Comparison of ENCODE assay signal across 22 mouse cellular contexts in genomic region chr13:26951461-26951860, GRCm38 (mm10).
DNase-seq lines count a peak whose midpoint lies in the region; ATAC-seq and TF ChIP-seq lines count a peak whose summit lies in the region.
"Had no signal": no experiment of that assay in that cellular context is flagged by ENCODE, and none has a peak within 500 bp of the region (broad histone marks: within the 10 kb centered on the region; RNA-seq: fewer than 3 reads in every experiment).

No protein-coding gene starts in this region.

- no peak overlapping the region for H3K4me3 ChIP-seq in forebrain, postnatal 0 days (ENCODE audit: low read depth, low read length)
- H3K4me3 ChIP-seq in forebrain, embryonic 11.5 days (ENCODE audit: low read depth, low read length), result no peak overlapping the region
- H3K4me3 ChIP-seq: forebrain, embryonic 10.5 days; heart, adult 2 months; heart, embryonic 10.5 days; heart, embryonic 13.5 days; hindbrain, embryonic 15.5 days had no signal

- DNase-seq in forebrain, postnatal 0 days, result no peak
- DNase-seq in forebrain, embryonic 11.5 days (ENCODE audit: low spot score), result no peak
- DNase-seq in frontal cortex, postnatal 36 days (ENCODE audit: low spot score in 2 of 2), result peak; percentile 4 to 25
- DNase-seq in frontal cortex, postnatal 10 days (ENCODE audit: low spot score in 2 of 2), result no peak
- DNase-seq in right cerebral cortex, adult 18-20 months, result peak; percentile 4
- no peak for DNase-seq in right cerebral cortex, postnatal 25 days
- DNase-seq in gastrocnemius, postnatal 25 days, result no peak
- DNase-seq: adrenal gland, adult 8-10 months; adrenal gland, postnatal 25 days; cerebellum, adult 18-20 months; cerebellum, adult 9-10 months; cerebellum, postnatal 14 days; gastrocnemius, postnatal 36 days; heart, adult 2 months; heart, postnatal 14 days; heart, postnatal 4 days had no signal

- H3K9me3 ChIP-seq in forebrain, postnatal 0 days (ENCODE audit: low read length), result no peaks in the 10 kb centered on the region
- no peaks in the 10 kb centered on the region for H3K9me3 ChIP-seq in forebrain, embryonic 11.5 days (ENCODE audit: control insufficient read depth, low read length)
- H3K9me3 ChIP-seq: forebrain, embryonic 10.5 days; heart, embryonic 10.5 days; heart, embryonic 13.5 days; hindbrain, embryonic 15.5 days had no signal

- H3K27ac ChIP-seq in forebrain, postnatal 0 days (ENCODE audit: low read depth, low read length), result no peak overlapping the region
- H3K27ac ChIP-seq in forebrain, embryonic 11.5 days (ENCODE audit: low read depth, low read length), result no peak overlapping the region
- H3K27ac ChIP-seq: forebrain, embryonic 10.5 days; heart, adult 2 months; heart, embryonic 10.5 days; heart, embryonic 13.5 days; hindbrain, embryonic 15.5 days had no signal

- TF ChIP-seq CTCF in forebrain, postnatal 0 days (IDR thresholded peaks at IDR 0.05; ENCODE audit: low read depth), result no peak

- H3K27me3 ChIP-seq in forebrain, postnatal 0 days (ENCODE audit: insufficient read depth, low read length), result no peaks in the 10 kb centered on the region
- H3K27me3 ChIP-seq in forebrain, embryonic 11.5 days (ENCODE audit: control insufficient read depth, insufficient read depth, low read length), result no peaks in the 10 kb centered on the region
- H3K27me3 ChIP-seq: heart, embryonic 13.5 days; hindbrain, embryonic 15.5 days had no signal

- no peaks in the 10 kb centered on the region for H3K36me3 ChIP-seq in forebrain, postnatal 0 days (ENCODE audit: insufficient read depth)
- H3K36me3 ChIP-seq in forebrain, embryonic 11.5 days (ENCODE audit: control insufficient read depth, insufficient read depth, low read length), result no peaks in the 10 kb centered on the region
- H3K36me3 ChIP-seq: forebrain, embryonic 10.5 days; heart, embryonic 10.5 days; heart, embryonic 13.5 days; hindbrain, embryonic 15.5 days had no signal

- no peak overlapping the region for H3K4me2 ChIP-seq in forebrain, postnatal 0 days (ENCODE audit: low read depth)
- no peak overlapping the region for H3K4me2 ChIP-seq in forebrain, embryonic 11.5 days (ENCODE audit: low read depth, low read length, severe bottlenecking)
- H3K4me2 ChIP-seq: heart, embryonic 13.5 days; hindbrain, embryonic 15.5 days had no signal

- H3K9ac ChIP-seq in forebrain, postnatal 0 days, result no peak overlapping the region
- no peak overlapping the region for H3K9ac ChIP-seq in forebrain, embryonic 11.5 days (ENCODE audit: low read length)
- H3K9ac ChIP-seq: heart, embryonic 13.5 days; hindbrain, embryonic 15.5 days had no signal

- peak; percentile 27; the same call in 1 of the 2 replicates for ATAC-seq in forebrain, postnatal 0 days
- no peak for ATAC-seq in forebrain, embryonic 11.5 days (replicated peaks; ENCODE audit: low FRiP score)
- ATAC-seq: activated CD4-positive, CD25-positive, alpha-beta regulatory T cell, adult 4 months; forebrain, embryonic 14.5 days had no signal

- no peaks in the 10 kb centered on the region for H3K4me1 ChIP-seq in forebrain, postnatal 0 days (ENCODE audit: insufficient read depth)
- H3K4me1 ChIP-seq in forebrain, embryonic 11.5 days (replicated peaks; ENCODE audit: control insufficient read depth, insufficient read depth, low read length), result no peaks in the 10 kb centered on the region
- H3K4me1 ChIP-seq: forebrain, embryonic 10.5 days; heart, embryonic 10.5 days; heart, embryonic 13.5 days; hindbrain, embryonic 15.5 days had no signal

- 87% methylated on average over 2 of the region's 2 CpGs for WGBS in forebrain, postnatal 0 days
- WGBS in forebrain, embryonic 11.5 days, result 95% methylated on average over 2 of the region's 2 CpGs

Comparison
In these comparisons a context has a peak if more than half of its experiments do, and no peak if none do; other contexts are left out.
1. DNase-seq: peak in frontal cortex, postnatal 36 days (2 of 2) and right cerebral cortex, adult 18-20 months (single experiment); none in forebrain, postnatal 0 days (single experiment), forebrain, embryonic 11.5 days (single experiment), frontal cortex, postnatal 10 days (0 of 2), right cerebral cortex, postnatal 25 days (single experiment) and gastrocnemius, postnatal 25 days (single experiment).